Mouse (Mus musculus) lung, postnatal 0 days (tissue): ENCODE data around the gene Pms2. TPM values are rescaled to one million over a fixed set of nuclear protein-coding genes. Genes with fewer than 3 reads are reported as not detected.

Source experiments
- ATAC-seq: fragments of 200-750 bp; cut with Nextera tagmentation; 2 replicates; pipeline ENCODE4 v1.8.0; 2017; ENCODE audit warnings: moderate library complexity
- DNase-seq: peaks from one replicate; pipeline ENCODE4 v3.0.0-alpha.2; 2016; ENCODE audit warnings: low spot score
- H3K27ac ChIP-seq: fragments of 300-500 bp; sonication (generic); 2 replicates; pipeline ENCODE4 v1.5.1; 2014; ENCODE audit warnings: antibody characterized with exemption, mild to moderate bottlenecking, low read length, mixed read lengths
- H3K27me3 ChIP-seq: fragments of 300-500 bp; sonication (generic); replicated peaks from 2 replicates; pipeline ENCODE4 v1.6.1; 2014; ENCODE audit warnings: low read length, mixed read lengths; ENCODE audit not compliant: insufficient read depth
- H3K36me3 ChIP-seq: fragments of 300-500 bp; sonication (generic); 2 replicates; pipeline ENCODE4 v1.6.1; 2014; ENCODE audit warnings: low read length, mixed read lengths; ENCODE audit not compliant: insufficient read depth
- H3K4me1 ChIP-seq: fragments of 300-500 bp; sonication (generic); 2 replicates; pipeline ENCODE4 v1.6.1; 2014; ENCODE audit warnings: antibody characterized with exemption, low read depth, low read length, mixed read lengths; ENCODE audit not compliant: insufficient read depth
- H3K4me2 ChIP-seq: fragments of 300-500 bp; sonication (generic); replicated peaks from 2 replicates; pipeline ENCODE4 v1.6.1; 2014; ENCODE audit warnings: low read depth, mild to moderate bottlenecking, low read length, moderate library complexity, mixed read lengths
- H3K4me3 ChIP-seq: fragments of 300-500 bp; sonication (generic); 2 replicates; pipeline ENCODE4 v1.5.1; 2014; ENCODE audit warnings: low read depth, low read length
- H3K9ac ChIP-seq: fragments of 300-500 bp; sonication (generic); replicated peaks from 2 replicates; pipeline ENCODE4 v1.6.1; 2014; ENCODE audit warnings: low read depth, mild to moderate bottlenecking
- H3K9me3 ChIP-seq: fragments of 300-500 bp; sonication (generic); 2 replicates; pipeline ENCODE4 v1.6.1; 2016; ENCODE audit warnings: low read length, mixed read lengths
- CTCF ChIP-seq: IDR thresholded peaks from 2 replicates; pipeline ENCODE4 v1.5.1; 2016; ENCODE audit warnings: antibody characterized with exemption, mild to moderate bottlenecking
- EP300 ChIP-seq: IDR thresholded peaks from 2 replicates; pipeline ENCODE4 v1.6.1; 2016; ENCODE audit warnings: antibody characterized with exemption, mild to moderate bottlenecking, control low read depth
- WGBS: fragments of 180-500 bp; shearing (Covaris S2); extraction: QIAGEN DNeasy Blood & Tissue Kit; methylation state at CpG from one replicate; pipeline ENCODE4 v1.1.7; 2014; 5-methylcytosine and 5-hydroxymethylcytosine counted together
- polyA plus RNA-seq: library from polyadenylated mRNA; unstranded; fragments of >200 nt; fragmentation: Nextera tagmentation; extraction: Ambion mirVana; gene quantifications from 2 replicates; pipeline ENCODE4 v1.2.1, GENCODE M21; 2015

The Pms2 gene
- polyA plus RNA-seq, 1 experiment from 2014 or later: 8.3 TPM

DNA sequence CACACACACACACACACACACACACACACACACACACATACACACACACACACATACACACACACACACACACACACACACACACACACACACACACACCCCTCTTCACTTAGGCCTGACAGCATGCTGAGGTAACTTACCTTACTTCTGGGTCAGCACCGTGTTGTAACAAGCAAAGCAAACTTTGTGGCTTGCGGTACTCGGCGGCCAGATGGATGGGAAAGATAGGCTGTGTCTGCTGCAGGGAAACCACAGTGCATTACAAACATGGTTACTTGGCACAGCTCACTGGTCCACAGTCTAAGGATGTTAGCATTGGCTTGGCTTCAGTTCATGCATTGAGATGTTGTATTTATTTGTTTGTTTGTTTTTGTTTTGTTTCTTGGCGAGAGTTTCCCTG is 16.4 kb upstream of the Pms2 start:
- Histone ChIP-seq H3K9me3 (no peaks in the 10 kb centered on the region), H3K4me1 (no peaks in the 10 kb centered on the region), H3K36me3 (peaks cover 31% of the 10 kb centered on the region), H3K27me3 (no peaks in the 10 kb centered on the region), H3K27ac (no peak overlapping the region), H3K4me3 (no peak overlapping the region), H3K4me2 (no peak overlapping the region), H3K9ac (no peak overlapping the region)
- TF ChIP-seq EP300 (no peak), CTCF (no peak)
- DNase-seq (no peak), ATAC-seq (no peak)
- WGBS: 61% methylated on average over 5 of the region's 5 CpGs

DNA sequence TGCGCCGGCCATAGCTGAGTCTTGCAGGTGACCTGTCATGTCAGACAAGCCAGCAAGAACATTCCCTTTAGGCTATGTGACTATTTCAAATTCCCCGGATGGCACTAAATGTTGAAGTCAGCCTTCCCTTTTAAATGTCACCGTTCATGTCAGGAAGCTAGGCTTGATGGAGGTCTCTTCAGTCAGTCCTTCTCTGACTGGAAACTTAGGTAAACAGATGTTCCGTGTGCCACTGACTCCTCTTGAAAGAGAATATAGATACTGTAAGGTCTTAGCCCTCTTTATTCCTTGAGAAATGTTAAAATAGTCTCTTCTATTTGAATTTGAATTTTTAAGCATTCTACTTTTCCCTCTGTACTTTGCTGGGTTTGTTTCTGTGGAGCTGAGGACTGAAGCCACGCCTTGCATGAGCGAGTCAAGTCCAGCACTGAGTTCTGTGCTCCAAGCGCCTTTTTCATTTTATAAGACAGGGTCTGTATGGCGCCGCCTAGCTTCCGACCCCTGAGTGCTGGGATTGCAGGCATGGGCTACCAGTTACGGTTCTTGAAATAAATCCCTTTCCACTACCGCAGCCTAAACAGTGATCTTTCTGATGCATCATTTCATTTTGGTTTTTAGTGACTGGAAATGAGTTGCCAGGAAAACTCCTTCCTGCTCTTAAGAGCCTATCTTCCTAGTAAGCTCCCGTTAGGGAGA is 12.0 kb upstream of the Pms2 start, which contains the start of gene Ankrd61:
Ankrd61 (minus strand) TSS at position 51 of the 696 bp plus-strand sequence.
- no peak within 1 kb of the TSS for H3K4me2 ChIP-seq
- WGBS: 83% methylated on average over 14 of the region's 14 CpGs
- no peaks in the 10 kb centered on the region for H3K27me3 ChIP-seq
- TF ChIP-seq EP300 (no peak), CTCF (no peak)
- H3K4me3 ChIP-seq: no peak within 1 kb of the TSS
- ATAC-seq: no peak
- H3K4me1 ChIP-seq: no peaks in the 10 kb centered on the region
- no peak within 1 kb of the TSS for H3K9ac ChIP-seq
- no peak within 1 kb of the TSS for H3K27ac ChIP-seq
- H3K36me3 ChIP-seq: peaks cover 38% of the 10 kb centered on the region
- H3K9me3 ChIP-seq: no peaks in the 10 kb centered on the region
- no peak for DNase-seq

DNA sequence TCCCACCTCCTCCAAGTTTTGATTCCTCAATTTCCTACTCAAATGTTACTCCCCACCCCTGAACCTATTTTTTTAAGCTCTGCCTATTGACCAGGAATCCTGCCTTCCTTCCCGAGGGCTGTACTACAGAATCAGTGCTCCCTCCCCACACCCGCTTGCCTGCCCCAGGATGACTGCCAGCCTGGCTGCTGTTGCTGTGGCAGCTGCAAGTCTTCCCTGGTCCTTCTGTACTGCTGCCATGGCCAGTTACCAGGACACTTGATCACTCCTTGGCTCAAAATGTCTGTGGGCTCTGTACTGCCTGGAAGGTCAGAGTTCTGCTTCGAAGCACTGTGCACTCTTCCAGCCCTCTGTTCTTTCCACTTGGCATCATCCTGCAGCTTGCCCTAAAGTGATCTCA is 7.7 kb upstream of the Pms2 start:
- no peaks in the 10 kb centered on the region for H3K9me3 ChIP-seq
- H3K27ac ChIP-seq: no peak overlapping the region
- no peak overlapping the region for H3K4me3 ChIP-seq
- no peaks in the 10 kb centered on the region for H3K27me3 ChIP-seq
- no peaks in the 10 kb centered on the region for H3K4me1 ChIP-seq
- ATAC-seq (no peak), DNase-seq (no peak)
- TF ChIP-seq CTCF: no peak
- TF ChIP-seq EP300: no peak
- H3K9ac ChIP-seq: no peak overlapping the region
- 79% methylated on average over 3 of the region's 3 CpGs for WGBS
- H3K36me3 ChIP-seq: peaks cover 42% of the 10 kb centered on the region
- no peak overlapping the region for H3K4me2 ChIP-seq

DNA sequence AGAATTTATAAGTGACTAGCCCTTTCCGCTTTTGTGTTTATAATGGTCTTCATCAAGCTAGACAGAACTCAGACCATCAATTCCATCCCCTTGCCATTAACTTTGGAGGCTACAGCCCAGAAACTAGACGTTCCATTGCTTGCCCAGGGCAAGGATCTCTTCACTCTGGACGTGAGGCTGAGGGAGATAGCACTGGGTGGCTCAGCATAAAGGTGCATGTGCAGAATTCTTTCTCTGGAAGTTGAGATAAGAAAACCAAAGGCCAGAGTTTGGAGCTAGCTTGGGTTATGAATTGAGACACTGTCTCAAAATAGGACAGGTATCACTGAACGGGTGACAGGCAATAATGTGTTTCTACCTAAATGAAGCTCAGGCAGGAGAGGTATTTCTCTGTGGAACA is 6.0 kb upstream of the Pms2 start:
- H3K9me3 ChIP-seq: no peaks in the 10 kb centered on the region
- no peak overlapping the region for H3K4me3 ChIP-seq
- peaks cover 35% of the 10 kb centered on the region for H3K36me3 ChIP-seq
- DNase-seq (no peak), ATAC-seq (no peak)
- TF ChIP-seq EP300 (no peak), CTCF (no peak)
- no peak overlapping the region for H3K4me2 ChIP-seq
- H3K4me1 ChIP-seq: 0 out of 2 replicates have a peak, but pooled peaks cover 3% of the 10 kb centered on the region
- H3K27me3 ChIP-seq: no peaks in the 10 kb centered on the region
- 83% methylated on average over 4 of the region's 4 CpGs for WGBS
- no peak overlapping the region for H3K9ac ChIP-seq
- no peak overlapping the region for H3K27ac ChIP-seq

GRCm38 (mm10) chr5:143906429-143906828 is 3.3 kb upstream of the Pms2 start:
- peaks cover 11% of the 10 kb centered on the region; the same call in 1 of the 2 replicates for H3K4me1 ChIP-seq
- no peaks in the 10 kb centered on the region for H3K27me3 ChIP-seq
- H3K9ac ChIP-seq: no peak overlapping the region
- 78% methylated on average over 8 of the region's 8 CpGs for WGBS
- no peaks in the 10 kb centered on the region for H3K9me3 ChIP-seq
- no peak for DNase-seq
- ATAC-seq: no peak
- H3K4me3 ChIP-seq: no peak overlapping the region
- TF ChIP-seq EP300 (no peak), CTCF (no peak)
- peaks cover 22% of the 10 kb centered on the region; the same call in 1 of the 2 replicates for H3K36me3 ChIP-seq
- no peak overlapping the region for H3K4me2 ChIP-seq
- H3K27ac ChIP-seq: no peak overlapping the region

DNA sequence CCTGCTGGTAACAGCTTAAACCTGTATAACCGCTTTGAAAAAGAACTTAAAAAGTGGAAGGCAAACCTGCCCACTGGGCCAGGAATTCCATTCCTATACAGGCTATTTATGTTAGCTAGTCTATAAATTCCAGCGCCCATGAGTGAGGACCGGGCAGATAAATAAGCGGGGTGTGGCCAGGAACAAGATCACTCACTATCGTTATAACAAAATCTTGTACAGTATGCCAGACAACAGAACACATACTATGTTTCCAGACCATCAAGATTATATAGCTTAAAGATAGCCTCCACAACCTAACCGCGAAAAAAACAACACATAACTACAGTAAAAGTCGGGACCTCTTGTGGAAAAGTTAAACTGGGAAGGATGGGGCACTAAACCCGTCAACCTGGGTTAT is 838 bp upstream of the Pms2 start:
- 3% methylated on average over 9 of the region's 9 CpGs for WGBS
- Histone ChIP-seq H3K4me3 (peak overlapping the region; percentile 69), H3K9me3 (no peaks in the 10 kb centered on the region), H3K36me3 (0 out of 2 replicates have a peak, but pooled peaks cover under 1% of the 10 kb centered on the region), H3K27me3 (no peaks in the 10 kb centered on the region), H3K27ac (peak overlapping the region; percentile 91), H3K4me2 (peak overlapping the region; percentile 82), H3K9ac (peak overlapping the region; percentile 64), H3K4me1 (peaks cover 11% of the 10 kb centered on the region; the same call in 1 of the 2 replicates)
- DNase-seq (peak; percentile 22), ATAC-seq (no peak)
- TF ChIP-seq CTCF: no peak
- TF ChIP-seq EP300: no peak
